Mouse (Mus musculus): ENCODE results near the gene Fam214a. TPM values are rescaled to one million over a fixed set of nuclear protein-coding genes. Genes with fewer than 3 reads are reported as not detected.
A peak's percentile ranks its signal among the peaks of the same experiment; 100 is the strongest.

Gene Fam214a
- polyA plus RNA-seq, 1 experiment from 2014 or later: 14.8 TPM

DNA sequence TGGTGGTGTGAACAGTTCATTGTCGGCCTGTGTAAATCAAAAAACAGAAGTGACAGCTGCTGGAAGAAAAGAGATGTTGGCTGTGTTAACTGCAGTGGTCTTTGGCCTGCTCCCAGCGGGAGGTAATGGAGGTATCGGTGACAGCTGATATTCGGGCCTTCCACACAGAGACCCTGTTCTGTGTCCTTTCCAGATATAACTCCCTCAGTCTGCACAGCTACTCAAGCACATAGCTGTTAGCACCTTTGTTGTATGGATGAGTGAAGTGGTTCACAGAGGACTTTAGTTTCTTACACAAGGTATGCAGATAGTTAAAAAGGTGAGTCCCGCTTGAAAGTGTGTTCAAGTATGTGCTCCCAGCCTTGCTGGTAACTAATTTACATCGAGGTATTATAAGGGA lies 7.9 kb downstream of the Fam214a start:
- DNase-seq (ENCODE audit: low spot score) (no peak), ATAC-seq (ENCODE audit: insufficient read depth, low FRiP score, low TSS enrichment) (peak; percentile 49; the same call in 1 of the 2 replicates)
- Histone ChIP-seq H3K4me3 (ENCODE audit: low read depth, low read length) (no peak overlapping the region), H3K9me3 (ENCODE audit: control insufficient read depth, low read length) (no peaks in the 10 kb centered on the region), H3K27me3 (ENCODE audit: control insufficient read depth, insufficient read depth, low read length) (no peaks in the 10 kb centered on the region), H3K4me1 (ENCODE audit: control insufficient read depth, insufficient read depth, low read length) (0 out of 2 replicates have a peak, but pooled peaks cover 3% of the 10 kb centered on the region), H3K9ac (ENCODE audit: low read length) (no peak overlapping the region), H3K36me3 (ENCODE audit: control insufficient read depth, insufficient read depth, low read length) (no peaks in the 10 kb centered on the region), H3K27ac (ENCODE audit: low read depth, low read length) (no peak overlapping the region), H3K4me2 (ENCODE audit: low read depth) (no peak overlapping the region)
- 63% methylated on average over 6 of the region's 6 CpGs for WGBS

DNA sequence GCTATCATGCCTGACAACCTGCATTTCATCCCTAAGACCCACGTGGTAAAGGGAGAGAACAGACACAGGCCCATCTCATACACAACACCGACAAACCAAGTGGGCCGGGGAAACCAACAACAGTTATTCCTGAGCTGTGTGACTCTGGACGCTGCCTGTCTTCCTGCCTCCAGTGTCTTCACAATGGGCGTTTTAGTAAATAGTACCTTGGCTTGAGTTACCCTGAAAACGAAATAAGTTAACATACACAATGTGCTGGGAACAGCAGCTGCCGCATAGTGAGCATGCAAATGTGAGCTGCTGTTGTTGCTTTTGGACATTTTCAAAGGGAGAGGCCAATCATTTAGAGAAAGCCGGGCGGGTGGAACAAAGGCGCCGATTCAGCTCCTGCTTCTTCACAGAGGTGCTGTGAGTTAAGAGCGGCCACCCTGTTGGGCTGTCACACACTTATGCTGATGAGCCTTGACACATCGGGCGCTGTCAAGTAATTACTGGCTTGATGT lies 8.4 kb downstream of the Fam214a start:
- Histone ChIP-seq H3K27ac (ENCODE audit: low read depth, low read length) (no peak overlapping the region), H3K4me1 (ENCODE audit: control insufficient read depth, insufficient read depth, low read length) (0 out of 2 replicates have a peak, but pooled peaks cover 3% of the 10 kb centered on the region), H3K9me3 (ENCODE audit: control insufficient read depth, low read length) (no peaks in the 10 kb centered on the region), H3K4me3 (ENCODE audit: low read depth, low read length) (no peak overlapping the region), H3K36me3 (ENCODE audit: control insufficient read depth, insufficient read depth, low read length) (no peaks in the 10 kb centered on the region), H3K9ac (ENCODE audit: low read length) (peak overlapping the region; percentile 32; the same call in 1 of the 2 replicates), H3K27me3 (ENCODE audit: control insufficient read depth, insufficient read depth, low read length) (no peaks in the 10 kb centered on the region), H3K4me2 (ENCODE audit: low read depth) (peak overlapping the region; percentile 1; the same call in 1 of the 2 replicates)
- DNase-seq (ENCODE audit: low spot score) (peak; percentile 63), ATAC-seq (ENCODE audit: insufficient read depth, low FRiP score, low TSS enrichment) (peak; percentile 58)
- WGBS: 5% methylated on average over 14 of the region's 14 CpGs

GRCm38 (mm10) chr9:74963953-74964352 lies 11.3 kb downstream of the Fam214a start:
- DNase-seq (ENCODE audit: low spot score) (no peak), ATAC-seq (ENCODE audit: insufficient read depth, low FRiP score, low TSS enrichment) (no peak)
- Histone ChIP-seq H3K9ac (ENCODE audit: low read length) (no peak overlapping the region), H3K36me3 (ENCODE audit: control insufficient read depth, insufficient read depth, low read length) (no peaks in the 10 kb centered on the region), H3K9me3 (ENCODE audit: control insufficient read depth, low read length) (no peaks in the 10 kb centered on the region), H3K4me3 (ENCODE audit: low read depth, low read length) (no peak overlapping the region), H3K27me3 (ENCODE audit: control insufficient read depth, insufficient read depth, low read length) (no peaks in the 10 kb centered on the region), H3K4me2 (ENCODE audit: low read depth) (no peak overlapping the region), H3K27ac (ENCODE audit: low read depth, low read length) (no peak overlapping the region), H3K4me1 (ENCODE audit: control insufficient read depth, insufficient read depth, low read length) (0 out of 2 replicates have a peak, but pooled peaks cover 3% of the 10 kb centered on the region)
- 67% methylated on average over 2 of the region's 2 CpGs for WGBS

DNA sequence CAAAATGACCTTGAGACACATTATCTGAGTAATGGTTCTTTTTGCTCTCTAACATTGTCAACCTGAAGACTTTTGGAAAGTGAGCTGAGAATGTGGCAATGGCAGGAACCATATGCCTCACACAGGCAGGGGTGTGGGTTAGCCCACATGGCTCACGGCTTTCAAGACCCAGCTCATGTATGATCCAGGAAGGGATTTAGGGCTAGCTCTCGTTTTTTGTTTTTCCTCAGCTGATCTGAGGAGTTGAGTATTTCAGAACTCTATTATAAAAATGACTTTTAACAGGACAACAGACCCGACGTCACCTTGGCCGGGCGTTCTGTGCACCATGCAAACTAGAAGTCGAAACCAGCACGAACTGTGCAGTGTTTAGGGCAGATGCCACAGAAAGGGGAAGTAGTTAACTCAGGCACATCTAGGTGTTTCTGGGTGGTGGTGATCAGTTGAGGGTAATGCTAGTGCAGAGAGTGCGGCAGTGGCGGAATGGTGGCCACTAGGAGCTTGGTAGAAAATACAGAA lies 12.2 kb downstream of the Fam214a start:
- no peak for DNase-seq (ENCODE audit: low spot score)
- Histone ChIP-seq H3K36me3 (ENCODE audit: control insufficient read depth, insufficient read depth, low read length) (no peaks in the 10 kb centered on the region), H3K4me1 (ENCODE audit: control insufficient read depth, insufficient read depth, low read length) (0 out of 2 replicates have a peak, but pooled peaks cover 3% of the 10 kb centered on the region), H3K27me3 (ENCODE audit: control insufficient read depth, insufficient read depth, low read length) (no peaks in the 10 kb centered on the region), H3K4me2 (ENCODE audit: low read depth) (no peak overlapping the region), H3K27ac (ENCODE audit: low read depth, low read length) (no peak overlapping the region), H3K9ac (ENCODE audit: low read length) (no peak overlapping the region), H3K4me3 (ENCODE audit: low read depth, low read length) (no peak overlapping the region), H3K9me3 (ENCODE audit: control insufficient read depth, low read length) (no peaks in the 10 kb centered on the region)
- ATAC-seq (ENCODE audit: insufficient read depth, low FRiP score, low TSS enrichment): no peak
- 90% methylated on average over 10 of the region's 10 CpGs for WGBS

DNA sequence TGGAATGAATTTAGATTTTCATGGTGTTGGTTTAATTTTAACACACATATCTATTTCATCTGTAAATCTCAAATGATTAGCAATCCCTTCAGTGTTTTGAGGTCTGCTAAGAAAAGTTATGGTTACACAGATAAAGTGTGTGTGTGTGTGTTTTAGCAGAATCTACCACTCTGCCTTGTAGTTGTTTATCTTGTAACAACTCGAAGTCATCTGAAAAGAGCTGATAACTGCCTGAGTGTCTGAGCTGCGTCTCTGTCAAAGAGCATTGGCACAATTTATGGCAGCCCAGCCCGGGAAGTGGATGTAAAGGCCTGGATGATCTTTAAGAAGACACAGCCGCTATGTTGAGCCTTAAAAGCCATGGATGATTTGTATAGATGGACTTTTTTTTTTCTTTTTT lies 13.5 kb downstream of the Fam214a start:
- H3K36me3 ChIP-seq (ENCODE audit: control insufficient read depth, insufficient read depth, low read length): no peaks in the 10 kb centered on the region
- no peaks in the 10 kb centered on the region for H3K9me3 ChIP-seq (ENCODE audit: control insufficient read depth, low read length)
- 0 out of 2 replicates have a peak, but pooled peaks cover 3% of the 10 kb centered on the region for H3K4me1 ChIP-seq (ENCODE audit: control insufficient read depth, insufficient read depth, low read length)
- DNase-seq (ENCODE audit: low spot score): no peak
- H3K4me3 ChIP-seq (ENCODE audit: low read depth, low read length): no peak overlapping the region
- no peak overlapping the region for H3K27ac ChIP-seq (ENCODE audit: low read depth, low read length)
- ATAC-seq (ENCODE audit: insufficient read depth, low FRiP score, low TSS enrichment): no peak
- no peak overlapping the region for H3K4me2 ChIP-seq (ENCODE audit: low read depth)
- H3K27me3 ChIP-seq (ENCODE audit: control insufficient read depth, insufficient read depth, low read length): no peaks in the 10 kb centered on the region
- no peak overlapping the region for H3K9ac ChIP-seq (ENCODE audit: low read length)
- WGBS: 39% methylated on average over 4 of the region's 4 CpGs

GRCm38 (mm10) chr9:74968647-74969428 lies 16.2 kb downstream of the Fam214a start:
- Histone ChIP-seq H3K4me1 (ENCODE audit: control insufficient read depth, insufficient read depth, low read length) (no peaks in the 10 kb centered on the region), H3K27ac (ENCODE audit: low read depth, low read length) (no peak overlapping the region), H3K27me3 (ENCODE audit: control insufficient read depth, insufficient read depth, low read length) (no peaks in the 10 kb centered on the region), H3K4me3 (ENCODE audit: low read depth, low read length) (no peak overlapping the region), H3K9ac (ENCODE audit: low read length) (no peak overlapping the region), H3K4me2 (ENCODE audit: low read depth) (no peak overlapping the region), H3K36me3 (ENCODE audit: control insufficient read depth, insufficient read depth, low read length) (no peaks in the 10 kb centered on the region), H3K9me3 (ENCODE audit: control insufficient read depth, low read length) (no peaks in the 10 kb centered on the region)
- no peak for DNase-seq (ENCODE audit: low spot score)
- 89% methylated on average over 8 of the region's 8 CpGs for WGBS
- no peak for ATAC-seq (ENCODE audit: insufficient read depth, low FRiP score, low TSS enrichment)

- WGBS: 91% methylated on average over 1 of the region's 1 CpGs
- ATAC-seq (ENCODE audit: insufficient read depth, low FRiP score, low TSS enrichment): no peak
- no peaks in the 10 kb centered on the region for H3K27me3 ChIP-seq (ENCODE audit: control insufficient read depth, insufficient read depth, low read length)
- H3K36me3 ChIP-seq (ENCODE audit: control insufficient read depth, insufficient read depth, low read length): no peaks in the 10 kb centered on the region
- no peak overlapping the region for H3K4me3 ChIP-seq (ENCODE audit: low read depth, low read length)
- no peak for DNase-seq (ENCODE audit: low spot score)
- H3K4me2 ChIP-seq (ENCODE audit: low read depth): no peak overlapping the region
- no peak overlapping the region for H3K9ac ChIP-seq (ENCODE audit: low read length)
- H3K4me1 ChIP-seq (ENCODE audit: control insufficient read depth, insufficient read depth, low read length): peaks cover 11% of the 10 kb centered on the region
- no peaks in the 10 kb centered on the region for H3K9me3 ChIP-seq (ENCODE audit: control insufficient read depth, low read length)
- H3K27ac ChIP-seq (ENCODE audit: low read depth, low read length): no peak overlapping the region
Measured at GRCm38 (mm10) chr9:74970591-74970990, 17.9 kb downstream of the Fam214a start.

DNA sequence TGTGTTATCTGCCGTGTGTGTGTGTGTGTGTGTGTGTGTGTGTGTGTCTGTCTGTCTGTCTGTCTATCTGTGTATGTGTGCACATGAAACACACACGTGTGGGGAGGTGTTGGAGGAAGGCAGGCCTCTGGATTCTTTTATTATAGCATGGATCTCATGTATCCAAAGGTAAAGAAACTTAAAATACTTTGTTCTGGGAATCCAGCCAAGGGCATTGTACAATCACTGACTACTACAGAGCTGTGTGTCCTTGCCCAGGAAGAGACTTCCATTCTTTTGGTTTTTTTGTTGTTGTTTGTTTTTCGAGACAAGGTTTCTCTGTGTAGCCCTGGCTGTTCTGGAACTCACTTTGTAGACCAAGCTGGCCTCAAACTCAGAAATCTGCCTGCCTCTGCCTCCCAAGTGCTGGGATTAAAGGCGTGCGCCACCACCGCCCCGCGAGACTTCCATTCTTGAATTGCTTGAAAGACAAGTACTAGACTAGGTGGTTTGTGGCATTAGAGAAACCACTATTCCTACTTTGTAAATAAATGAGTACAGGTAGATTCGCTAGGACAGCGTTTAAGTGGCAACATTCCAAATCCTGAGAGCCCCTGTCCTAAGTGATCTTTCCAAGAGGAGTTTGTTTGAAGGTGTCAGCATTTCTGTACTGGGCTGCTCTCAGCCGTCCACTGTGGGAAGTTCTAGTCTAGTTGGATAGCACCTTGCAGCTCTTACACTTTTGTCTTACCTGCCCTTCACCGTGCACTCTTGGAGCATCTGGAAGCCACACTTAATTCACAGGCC lies 18.7 kb downstream of the Fam214a start:
- no peak overlapping the region for H3K4me3 ChIP-seq (ENCODE audit: low read depth, low read length)
- H3K4me1 ChIP-seq (ENCODE audit: control insufficient read depth, insufficient read depth, low read length): peaks cover 11% of the 10 kb centered on the region
- H3K27ac ChIP-seq (ENCODE audit: low read depth, low read length): no peak overlapping the region
- no peak for DNase-seq (ENCODE audit: low spot score)
- H3K36me3 ChIP-seq (ENCODE audit: control insufficient read depth, insufficient read depth, low read length): no peaks in the 10 kb centered on the region
- no peak overlapping the region for H3K4me2 ChIP-seq (ENCODE audit: low read depth)
- no peaks in the 10 kb centered on the region for H3K9me3 ChIP-seq (ENCODE audit: control insufficient read depth, low read length)
- no peak for ATAC-seq (ENCODE audit: insufficient read depth, low FRiP score, low TSS enrichment)
- no peaks in the 10 kb centered on the region for H3K27me3 ChIP-seq (ENCODE audit: control insufficient read depth, insufficient read depth, low read length)
- H3K9ac ChIP-seq (ENCODE audit: low read length): no peak overlapping the region
- 90% methylated on average over 12 of the region's 12 CpGs for WGBS
